Mouse (Mus musculus) embryo, embryonic 9.5 days (tissue): ENCODE results near the gene Rfx3.

Experiments
- DNase-seq: peaks from one replicate; pipeline ENCODE4 v3.0.0-alpha.2; 2017; ENCODE audit errors: extremely low spot score

Gene Rfx3

GRCm38 (mm10) chr19:27905172-27905571, 105.8 kb downstream of the Rfx3 start:
- DNase-seq, result no peak

GRCm38 (mm10) chr19:27904655-27905054, 106.3 kb downstream of the Rfx3 start:
- DNase-seq, result peak; percentile 38

GRCm38 (mm10) chr19:27904209-27904608, 106.8 kb downstream of the Rfx3 start:
- no peak for DNase-seq

DNA sequence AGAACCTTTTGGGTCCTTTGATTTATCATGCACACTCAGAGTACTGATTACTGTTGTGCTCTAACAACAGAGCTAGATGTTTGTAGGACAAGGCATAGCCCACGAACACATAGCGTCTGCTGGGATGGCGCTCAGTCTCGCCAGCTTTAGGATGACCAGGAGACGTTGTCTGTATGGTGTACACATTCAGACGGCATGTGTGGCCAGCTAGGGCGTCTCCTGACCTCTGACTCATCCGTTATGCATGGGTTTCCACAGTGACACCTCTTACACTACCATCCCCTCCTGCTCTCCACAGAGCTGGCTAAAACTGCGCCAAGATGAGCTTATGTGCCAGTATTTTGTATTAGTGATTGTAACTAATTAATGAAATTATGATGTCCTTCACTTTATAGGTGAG, 108.4 kb downstream of the Rfx3 start:
- DNase-seq, result no peak

DNA sequence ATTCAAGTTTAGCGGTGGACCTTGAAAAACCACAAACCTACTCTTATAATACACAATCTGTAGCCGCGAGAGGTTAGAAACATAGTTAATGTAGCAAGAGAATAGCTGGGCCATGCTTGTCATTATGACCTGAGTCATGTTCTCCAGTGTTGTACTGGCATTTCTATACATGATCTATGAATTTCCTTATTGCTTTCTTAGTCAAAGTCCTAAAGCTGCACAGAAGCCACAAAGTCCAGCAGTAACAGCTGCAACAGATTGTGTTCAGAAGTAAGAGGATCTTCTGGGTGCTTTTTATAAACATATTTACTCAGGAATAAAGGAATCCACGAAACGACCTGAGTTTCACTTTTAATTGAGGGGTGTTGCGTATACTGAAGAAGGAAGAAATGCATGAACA, 109.3 kb downstream of the Rfx3 start:
- no peak for DNase-seq

DNA sequence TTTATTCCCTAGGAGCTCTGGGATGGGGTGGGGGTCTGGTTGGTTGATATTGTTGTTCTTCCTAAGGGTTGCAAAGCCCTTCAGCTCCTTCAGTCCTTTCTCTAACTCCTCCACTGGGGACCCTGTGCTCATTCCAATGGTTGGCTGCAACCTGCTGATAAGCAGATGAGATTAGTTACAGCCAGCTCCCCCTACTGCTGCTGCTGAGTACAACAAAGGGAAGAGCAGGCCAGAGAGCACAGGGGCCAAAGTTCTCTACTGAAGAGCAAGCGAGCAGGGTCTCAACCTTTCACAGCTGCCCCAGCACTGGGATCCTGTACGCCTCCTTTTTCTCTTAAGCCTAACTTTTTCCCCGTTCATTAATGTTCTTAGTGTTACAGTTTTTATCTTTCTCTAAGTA, 126.4 kb downstream of the Rfx3 start:
- DNase-seq, result no peak

DNA sequence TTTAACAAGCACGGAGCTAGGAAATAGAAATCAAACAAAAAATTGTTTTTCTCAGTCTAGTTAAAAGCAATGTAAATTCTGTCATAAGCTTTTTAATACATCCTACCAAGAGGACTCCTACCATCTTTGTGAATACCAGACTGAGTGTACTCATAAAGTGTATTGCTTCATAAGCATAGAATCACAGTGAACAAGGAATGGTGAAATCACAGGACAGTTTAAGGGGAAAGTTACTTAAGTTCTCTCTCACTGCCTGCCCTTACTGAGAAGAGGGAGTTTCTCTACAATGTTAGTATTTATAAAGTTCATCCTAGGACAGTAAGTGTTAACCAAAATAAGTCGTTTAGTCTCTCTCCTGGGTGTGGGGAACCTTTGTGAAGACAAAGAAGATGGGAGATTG, 133.5 kb downstream of the Rfx3 start:
- no peak for DNase-seq

GRCm38 (mm10) chr19:27870794-27871193, 140.2 kb downstream of the Rfx3 start:
- no peak for DNase-seq

DNA sequence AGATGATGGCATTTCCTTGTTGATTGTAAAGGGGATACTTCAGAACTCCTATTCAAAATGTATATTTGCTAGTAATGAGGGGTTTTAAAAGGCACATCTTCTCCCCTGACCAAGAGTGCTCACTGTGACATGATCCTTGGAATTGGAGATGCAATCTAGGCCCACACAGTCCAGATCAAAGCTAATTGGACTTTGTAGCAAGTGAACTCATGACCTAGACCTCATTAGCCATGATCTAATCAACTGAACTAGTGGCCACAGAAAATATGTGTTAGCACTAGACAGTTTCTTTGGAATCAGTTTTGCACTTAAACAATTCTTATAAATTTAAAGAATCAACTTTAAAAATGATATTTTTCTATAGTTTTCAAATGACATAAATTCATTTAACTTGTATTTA, 151.3 kb downstream of the Rfx3 start:
- DNase-seq, result no peak

GRCm38 (mm10) chr19:27848946-27849345, 162.0 kb downstream of the Rfx3 start:
- DNase-seq, result no peak

- no peak for DNase-seq
Measured at GRCm38 (mm10) chr19:27847055-27847454, 163.9 kb downstream of the Rfx3 start.

DNA sequence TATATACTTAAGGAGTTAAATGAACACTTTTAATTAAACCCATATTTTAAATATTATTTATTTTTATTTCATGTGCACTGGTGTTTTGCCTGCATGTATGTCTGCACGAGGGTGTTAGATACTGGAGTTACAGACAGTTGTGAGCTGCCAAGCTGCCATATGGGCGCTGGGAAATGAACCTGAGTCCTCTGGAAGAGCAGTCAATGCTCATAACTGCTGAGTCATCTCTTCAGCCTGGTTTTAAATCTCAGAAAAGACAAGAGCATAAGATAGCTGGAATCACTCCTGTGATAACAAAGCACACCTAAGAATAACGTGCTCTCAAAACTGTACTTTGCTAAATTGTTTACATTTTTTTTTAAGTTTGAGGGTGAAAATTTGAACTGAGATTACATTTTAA, 172.3 kb downstream of the Rfx3 start:
- no peak for DNase-seq

GRCm38 (mm10) chr19:27838041-27838440, 172.9 kb downstream of the Rfx3 start:
- DNase-seq, result no peak

- DNase-seq, result no peak
Measured at GRCm38 (mm10) chr19:27832448-27832847, 178.5 kb downstream of the Rfx3 start.

DNA sequence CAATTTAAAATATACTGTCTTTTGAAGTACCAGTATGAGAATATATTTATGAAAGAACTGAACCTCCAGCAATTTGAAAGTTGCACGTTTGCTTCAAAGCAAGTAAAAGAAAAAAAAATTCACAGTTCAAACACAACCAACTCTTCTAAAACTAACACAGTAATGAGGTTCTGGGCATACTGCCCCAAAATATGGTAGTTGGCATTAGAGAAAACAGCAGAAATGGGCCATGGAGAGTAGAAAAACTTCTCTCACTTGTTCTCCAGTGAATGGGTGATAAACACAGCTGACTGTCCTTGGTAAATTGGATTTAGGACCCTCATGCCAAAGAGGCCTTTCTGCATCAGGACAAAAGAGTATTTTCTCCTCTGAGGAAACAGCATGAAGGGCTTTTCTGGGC, 182.7 kb downstream of the Rfx3 start:
- DNase-seq, result no peak

GRCm38 (mm10) chr19:27817661-27818060, 193.3 kb downstream of the Rfx3 start:
- DNase-seq, result no peak

DNA sequence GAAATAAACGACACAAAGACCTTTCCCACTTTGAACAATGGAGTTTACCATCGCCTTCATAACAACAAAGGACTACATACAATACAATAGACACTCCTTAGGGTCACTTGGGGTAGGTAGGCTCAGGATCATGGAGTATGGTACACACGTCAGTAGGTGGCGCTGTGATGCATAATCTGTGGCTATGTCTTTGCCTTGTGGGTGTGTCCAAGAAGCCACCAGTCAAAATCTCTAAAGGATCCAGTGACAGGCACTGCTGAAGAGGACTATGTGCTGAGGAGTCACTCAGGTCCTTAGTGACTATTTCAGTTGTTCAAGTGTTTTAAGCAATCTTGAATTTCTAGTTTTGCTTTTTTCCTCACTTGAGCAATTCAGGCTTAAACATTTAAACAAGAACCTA, 230.9 kb downstream of the Rfx3 start:
- DNase-seq, result no peak

GRCm38 (mm10) chr19:27770716-27771265, 240.2 kb downstream of the Rfx3 start:
- DNase-seq, result no peak

DNA sequence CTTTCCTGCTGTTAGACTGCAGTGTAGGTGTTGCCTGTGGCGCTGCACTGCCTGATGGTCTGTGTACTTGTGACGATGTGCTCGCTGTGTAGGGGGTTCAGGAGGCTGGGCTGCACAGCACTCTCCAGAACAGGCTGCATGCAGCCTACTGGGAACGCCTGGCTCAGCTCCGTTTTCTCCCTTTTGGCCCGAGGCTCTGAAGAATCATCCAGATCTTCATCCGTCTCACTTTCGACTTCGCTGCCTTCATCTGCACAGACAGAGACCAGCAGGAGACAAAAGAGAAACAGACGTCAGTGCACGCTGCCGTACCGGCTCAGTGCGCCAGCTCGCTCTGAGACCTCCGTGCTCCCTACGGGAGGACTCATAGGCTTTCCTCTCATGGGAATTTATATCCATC, 242.5 kb downstream of the Rfx3 start:
- DNase-seq, result no peak

DNA sequence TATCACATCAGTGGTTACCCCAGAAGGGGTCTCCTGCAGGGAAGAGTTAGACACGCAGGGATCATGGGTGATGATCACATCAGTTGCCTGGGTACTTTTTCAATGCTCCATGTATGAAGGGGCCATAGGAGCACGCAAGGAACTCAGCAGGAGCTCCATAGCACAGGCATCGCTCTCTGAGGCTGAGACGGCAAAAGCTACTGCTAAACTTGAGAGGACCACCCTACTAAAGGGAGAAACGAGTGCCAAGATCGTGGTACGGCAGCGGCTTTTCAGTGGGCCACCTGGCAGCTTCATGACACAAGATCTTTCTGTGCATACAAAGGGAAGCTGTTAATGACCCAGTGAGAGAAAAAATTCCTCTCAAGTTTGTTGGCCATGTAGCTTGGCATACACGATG, 250.7 kb downstream of the Rfx3 start:
- DNase-seq, result no peak

- DNase-seq, result no peak
Measured at GRCm38 (mm10) chr19:27759347-27759746, 251.6 kb downstream of the Rfx3 start.

- no peak for DNase-seq
Measured at GRCm38 (mm10) chr19:27747301-27747700, 263.7 kb downstream of the Rfx3 start.

GRCm38 (mm10) chr19:27738908-27739307, 272.1 kb downstream of the Rfx3 start:
- DNase-seq, result no peak

- no peak for DNase-seq
Measured at GRCm38 (mm10) chr19:27736571-27736970, 274.4 kb downstream of the Rfx3 start.

- DNase-seq, result no peak
Measured at GRCm38 (mm10) chr19:27718931-27719330, 292.0 kb downstream of the Rfx3 start.
